Comparison of ENCODE assay signal across 24 mouse cellular contexts in the genomic region with DNA sequence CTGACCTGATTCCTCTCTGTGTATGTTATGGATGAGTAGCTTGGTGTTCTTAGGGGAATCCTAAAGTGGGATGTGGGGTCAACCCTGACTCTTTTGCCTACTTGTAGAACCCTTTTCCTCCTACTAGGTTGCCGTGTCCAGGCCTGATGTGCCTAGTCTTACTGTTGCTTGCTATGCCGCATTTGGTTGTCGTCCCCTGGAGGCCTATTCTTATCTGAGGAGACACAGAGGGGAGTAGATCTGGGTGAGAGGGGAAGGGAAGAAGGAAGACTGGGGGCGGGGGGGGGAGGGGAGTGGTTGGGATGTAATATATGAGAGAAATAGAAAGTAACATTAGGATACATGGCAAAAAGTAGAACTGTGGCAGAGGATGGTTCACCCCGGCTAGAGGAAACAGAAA. TPM values are rescaled to one million over a fixed set of nuclear protein-coding genes. Genes with fewer than 3 reads are reported as not detected.
DNase-seq lines count a peak whose midpoint lies in the region; ATAC-seq and TF ChIP-seq lines count a peak whose summit lies in the region.
"Had no signal": no experiment of that assay in that cellular context is flagged by ENCODE, and none has a peak within 500 bp of the region (broad histone marks: within the 10 kb centered on the region; RNA-seq: fewer than 3 reads in every experiment).

No protein-coding gene starts in this region.

- no peak overlapping the region for H3K4me2 ChIP-seq in liver, postnatal 0 days (ENCODE audit: low read depth, low read length)
- H3K4me2 ChIP-seq in liver, embryonic 12.5 days: peak overlapping the region; percentile 53
- H3K4me2 ChIP-seq in liver, embryonic 16.5 days (ENCODE audit: low read depth, low read length): no peak overlapping the region
- H3K4me2 ChIP-seq: embryonic facial prominence, embryonic 15.5 days; forebrain, embryonic 15.5 days; heart, embryonic 13.5 days; hindbrain, embryonic 15.5 days had no signal

- TF ChIP-seq EP300 in liver, postnatal 0 days (IDR thresholded peaks at IDR 0.05; ENCODE audit: low read depth): no peak

- H3K9ac ChIP-seq in liver, postnatal 0 days (replicated peaks): no peak overlapping the region
- H3K9ac ChIP-seq in liver, embryonic 12.5 days: peak overlapping the region; percentile 27; the same call in 1 of the 2 replicates
- no peak overlapping the region for H3K9ac ChIP-seq in liver, embryonic 16.5 days (ENCODE audit: low read depth, low read length)
- H3K9ac ChIP-seq: embryonic facial prominence, embryonic 15.5 days; forebrain, embryonic 15.5 days; heart, embryonic 13.5 days; hindbrain, embryonic 15.5 days had no signal

- no peaks in the 10 kb centered on the region for H3K27me3 ChIP-seq in liver, postnatal 0 days (ENCODE audit: insufficient read depth, low read length)
- no peaks in the 10 kb centered on the region for H3K27me3 ChIP-seq in liver, embryonic 12.5 days (replicated peaks)
- H3K27me3 ChIP-seq in liver, embryonic 16.5 days (ENCODE audit: control insufficient read depth, insufficient read depth, low read depth, low read length): no peaks in the 10 kb centered on the region
- H3K27me3 ChIP-seq: embryonic facial prominence, embryonic 15.5 days; forebrain, embryonic 15.5 days; heart, embryonic 13.5 days; hindbrain, embryonic 15.5 days; Patski had no signal

- peak; percentile 38 for DNase-seq in liver
- no peak for DNase-seq in liver, postnatal 0 days
- DNase-seq in T-cell, adult 2 months (ENCODE audit: low spot score): no peak
- DNase-seq in ovary, postnatal 10 days (ENCODE audit: low spot score): no peak
- DNase-seq in kidney, postnatal 4 days: no peak
- DNase-seq: adrenal gland, adult 8-10 months; adrenal gland, postnatal 36 days; B cell, adult 2 months; cerebellum, adult 11 months; cerebellum, adult 8-10 months; cerebellum, postnatal 14 days; embryo, embryonic 11 days; gastrocnemius, postnatal 36 days; heart, postnatal 36 days had no signal

- H3K27ac ChIP-seq in liver, postnatal 0 days (ENCODE audit: low read depth): no peak overlapping the region
- no peak overlapping the region for H3K27ac ChIP-seq in liver, embryonic 12.5 days
- H3K27ac ChIP-seq in liver, embryonic 16.5 days (ENCODE audit: low read length): no peak overlapping the region
- H3K27ac ChIP-seq: embryonic facial prominence, embryonic 15.5 days; forebrain, embryonic 15.5 days; heart, embryonic 13.5 days; hindbrain, embryonic 15.5 days had no signal

- ATAC-seq in liver, postnatal 0 days: no peak
- peak; percentile 89 for ATAC-seq in liver, embryonic 12.5 days
- 0 out of 2 replicates have a peak, but pooled peaks have one; percentile 37 for ATAC-seq in liver, embryonic 16.5 days (ENCODE audit: low read depth)
- ATAC-seq: CD4-positive, CD25-positive, alpha-beta regulatory T cell, adult 4 months; forebrain, embryonic 15.5 days; Patski had no signal

- 70% methylated on average over 5 of the region's 5 CpGs for WGBS in liver, postnatal 0 days (ENCODE audit: insufficient replicate concordance)
- WGBS in liver, embryonic 12.5 days (ENCODE audit: insufficient replicate concordance): 25% methylated on average over 5 of the region's 5 CpGs
- WGBS in liver, embryonic 16.5 days (ENCODE audit: insufficient replicate concordance): 41% methylated on average over 5 of the region's 5 CpGs

- 0 out of 2 replicates have a peak, but pooled peaks cover 6% of the 10 kb centered on the region for H3K4me1 ChIP-seq in liver, postnatal 0 days (ENCODE audit: insufficient read depth)
- peaks cover 52% of the 10 kb centered on the region for H3K4me1 ChIP-seq in liver, embryonic 12.5 days
- H3K4me1 ChIP-seq in liver, embryonic 16.5 days (ENCODE audit: control insufficient read depth, low read depth, low read length): peaks cover 3% of the 10 kb centered on the region; the same call in 1 of the 2 replicates
- H3K4me1 ChIP-seq: embryonic facial prominence, embryonic 15.5 days; forebrain, embryonic 15.5 days; hindbrain, embryonic 15.5 days had no signal

- no peaks in the 10 kb centered on the region for H3K9me3 ChIP-seq in liver, postnatal 0 days (ENCODE audit: low read length)
- no peaks in the 10 kb centered on the region for H3K9me3 ChIP-seq in liver, embryonic 12.5 days (replicated peaks)
- no peaks in the 10 kb centered on the region for H3K9me3 ChIP-seq in liver, embryonic 16.5 days (replicated peaks; ENCODE audit: control insufficient read depth, low read length)
- H3K9me3 ChIP-seq: embryonic facial prominence, embryonic 15.5 days; forebrain, embryonic 15.5 days; G1E; heart, embryonic 13.5 days; hindbrain, embryonic 15.5 days had no signal

- H3K36me3 ChIP-seq in liver, postnatal 0 days (replicated peaks; ENCODE audit: insufficient read depth, low read length): no peaks in the 10 kb centered on the region
- H3K36me3 ChIP-seq in liver, embryonic 12.5 days: no peaks in the 10 kb centered on the region
- H3K36me3 ChIP-seq in liver, embryonic 16.5 days (ENCODE audit: control insufficient read depth, insufficient read depth): no peaks in the 10 kb centered on the region; the same call in 1 of the 2 replicates
- H3K36me3 ChIP-seq: forebrain, embryonic 15.5 days; hindbrain, embryonic 15.5 days had no signal

- no peak for TF ChIP-seq CTCF in liver, postnatal 0 days (IDR thresholded peaks at IDR 0.05; ENCODE audit: low read depth)

- H3K4me3 ChIP-seq in liver, postnatal 0 days (ENCODE audit: low read depth, low read length): no peak overlapping the region
- H3K4me3 ChIP-seq in liver, embryonic 12.5 days: no peak overlapping the region
- H3K4me3 ChIP-seq in liver, embryonic 16.5 days (ENCODE audit: low read depth, low read length): no peak overlapping the region
- H3K4me3 ChIP-seq: embryonic facial prominence, embryonic 15.5 days; erythroblast, embryonic 14.5 days; forebrain, embryonic 15.5 days; heart, embryonic 13.5 days; hindbrain, embryonic 15.5 days had no signal

RNA-seq across cellular contexts. Expression of gene Chd6, which starts 33.3 kb away (rescaled TPM):
- 4.0 and 4.6 TPM in 2 replicates for polyA plus RNA-seq in liver, postnatal 0 days (2015; fragmentation: Nextera tagmentation; extraction: Ambion mirVana)
- 8.3 and 8.8 TPM in 2 replicates for polyA plus RNA-seq in liver, embryonic 12.5 days (2016; fragmentation: Nextera tagmentation; extraction: Ambion mirVana)
- 3.6 and 4.7 TPM in 2 replicates for polyA plus RNA-seq in liver, embryonic 16.5 days (2015; fragmentation: Nextera tagmentation; extraction: Ambion mirVana)
